Mouse (Mus musculus) testis, adult 2 months (tissue): ENCODE data around the gene Kif21b.

Experiments used
- CTCF ChIP-seq: fragments of 200-500 bp; IDR thresholded peaks from 2 replicates; pipeline ENCODE4 v1.5.1; 2012; ENCODE audit warnings: low read depth, mild to moderate bottlenecking, inconsistent platforms, low read length, moderate library complexity; ENCODE audit not compliant: control insufficient read depth, insufficient read depth, insufficient replicate concordance
- POLR2A ChIP-seq: fragments of 200-500 bp; IDR thresholded peaks from 2 replicates; pipeline ENCODE4 v1.6.1; 2012; ENCODE audit warnings: low read depth, mild to moderate bottlenecking, inconsistent platforms, low read length, moderate library complexity; ENCODE audit not compliant: control insufficient read depth

- TF ChIP-seq CTCF (no peak), POLR2A (no peak)
Measured at GRCm38 (mm10) chr1:136143514-136143913, 12.3 kb downstream of the Kif21b start.
